Mouse (Mus musculus): ENCODE data around the gene Wdr62.

- TF ChIP-seq CTCF (IDR thresholded peaks at IDR 0.05; ENCODE audit: borderline replicate concordance, insufficient read depth, low read length): no peak
- TF ChIP-seq POLR2A (IDR thresholded peaks at IDR 0.05; ENCODE audit: low read depth, low read length): no peak
Observed at GRCm38 (mm10) chr7:30221433-30221832, 58.8 kb downstream of the Wdr62 start.

Measured in embryonic fibroblast, embryonic 13.5 days (primary cell).